Mouse (Mus musculus) lung, embryonic 14.5 days (tissue): ENCODE measurements around the gene Dennd5b. TPM values are rescaled to one million over a fixed set of nuclear protein-coding genes. Genes with fewer than 3 reads are reported as not detected.

Experiments used
- ATAC-seq: fragments of 200-750 bp; cut with Nextera tagmentation; 2 replicates; pipeline ENCODE4 v1.8.0; 2017; ENCODE audit warnings: mild to moderate bottlenecking, moderate TSS enrichment, moderate library complexity; ENCODE audit not compliant: insufficient read depth
- DNase-seq: peaks from one replicate; pipeline ENCODE4 v3.0.0-alpha.2; 2015
- H3K27ac ChIP-seq: fragments of 300-500 bp; sonication (generic); 2 replicates; pipeline ENCODE4 v1.5.1; 2014; ENCODE audit warnings: low read depth, mild to moderate bottlenecking, moderate library complexity
- H3K27me3 ChIP-seq: fragments of 300-500 bp; sonication (generic); 2 replicates; pipeline ENCODE4 v1.6.1; 2014; ENCODE audit warnings: low read length, control low read depth; ENCODE audit not compliant: insufficient read depth
- H3K36me3 ChIP-seq: fragments of 300-500 bp; sonication (generic); 2 replicates; pipeline ENCODE4 v1.6.1; 2014; ENCODE audit warnings: control low read depth; ENCODE audit not compliant: insufficient read depth
- H3K4me1 ChIP-seq: fragments of 300-500 bp; sonication (generic); 2 replicates; pipeline ENCODE4 v1.6.1; 2014; ENCODE audit warnings: antibody characterized with exemption, control low read depth; ENCODE audit not compliant: insufficient read depth
- H3K4me2 ChIP-seq: fragments of 300-500 bp; sonication (generic); 2 replicates; pipeline ENCODE4 v1.6.1; 2014; ENCODE audit warnings: mild to moderate bottlenecking
- H3K4me3 ChIP-seq: fragments of 300-500 bp; sonication (generic); 2 replicates; pipeline ENCODE4 v1.5.1; 2014; ENCODE audit warnings: low read depth, low read length
- H3K9ac ChIP-seq: fragments of 300-500 bp; sonication (generic); 2 replicates; pipeline ENCODE4 v1.6.1; 2014
- H3K9me3 ChIP-seq: fragments of 300-500 bp; sonication (generic); 2 replicates; pipeline ENCODE4 v1.6.1; 2016; ENCODE audit warnings: low read depth, low read length, control low read depth
- CTCF ChIP-seq: IDR thresholded peaks from 2 replicates; pipeline ENCODE4 v1.5.1; 2016; ENCODE audit warnings: antibody characterized with exemption, low read depth
- WGBS: fragments of 180-500 bp; shearing (Covaris S2); extraction: QIAGEN DNeasy Blood & Tissue Kit; methylation state at CpG from one replicate; pipeline ENCODE4 v1.1.7; 2014; 5-methylcytosine and 5-hydroxymethylcytosine counted together
- polyA plus RNA-seq: library from polyadenylated mRNA; unstranded; fragments of >200 nt; fragmentation: Nextera tagmentation; extraction: Ambion mirVana; gene quantifications from 2 replicates; pipeline ENCODE4 v1.2.1, GENCODE M21; 2014

Dennd5b gene
- polyA plus RNA-seq, 1 experiment from 2014 or later = 9.8 TPM

- H3K36me3 ChIP-seq = no peaks in the 10 kb centered on the region
- no peak overlapping the region for H3K9ac ChIP-seq
- no peaks in the 10 kb centered on the region for H3K27me3 ChIP-seq
- H3K9me3 ChIP-seq = no peaks in the 10 kb centered on the region
- ATAC-seq (no peak), DNase-seq (no peak)
- no peak overlapping the region for H3K4me2 ChIP-seq
- H3K4me3 ChIP-seq = no peak overlapping the region
- H3K27ac ChIP-seq = no peak overlapping the region
- 80% methylated on average over 4 of the region's 4 CpGs for WGBS
- TF ChIP-seq CTCF = no peak
- H3K4me1 ChIP-seq = no peaks in the 10 kb centered on the region
Measured at GRCm38 (mm10) chr6:148986003-148986402, 115.5 kb downstream of the Dennd5b start.

- WGBS = 28% methylated on average over 2 of the region's 3 CpGs
- Histone ChIP-seq H3K4me1 (no peaks in the 10 kb centered on the region), H3K9me3 (no peaks in the 10 kb centered on the region), H3K9ac (no peak overlapping the region), H3K27me3 (no peaks in the 10 kb centered on the region), H3K4me2 (no peak overlapping the region), H3K36me3 (no peaks in the 10 kb centered on the region), H3K27ac (no peak overlapping the region), H3K4me3 (no peak overlapping the region)
- ATAC-seq = no peak
- peak; percentile 48 for DNase-seq
- no peak for TF ChIP-seq CTCF
Measured at GRCm38 (mm10) chr6:148980495-148980894, 121.0 kb downstream of the Dennd5b start.

GRCm38 (mm10) chr6:148975096-148975495 lies 126.4 kb downstream of the Dennd5b start:
- H3K27me3 ChIP-seq = no peaks in the 10 kb centered on the region
- H3K27ac ChIP-seq = no peak overlapping the region
- DNase-seq = no peak
- no peak overlapping the region for H3K9ac ChIP-seq
- H3K4me2 ChIP-seq = no peak overlapping the region
- peaks cover 5% of the 10 kb centered on the region; the same call in 1 of the 2 replicates for H3K4me1 ChIP-seq
- no peaks in the 10 kb centered on the region for H3K36me3 ChIP-seq
- no peak overlapping the region for H3K4me3 ChIP-seq
- no peak for ATAC-seq
- H3K9me3 ChIP-seq = no peaks in the 10 kb centered on the region
- no peak for TF ChIP-seq CTCF
- 93% methylated on average over 3 of the region's 3 CpGs for WGBS

GRCm38 (mm10) chr6:148972891-148973290 lies 128.6 kb downstream of the Dennd5b start:
- no peaks in the 10 kb centered on the region for H3K36me3 ChIP-seq
- no peak overlapping the region for H3K27ac ChIP-seq
- WGBS = 67% methylated on average over 2 of the region's 2 CpGs
- no peak overlapping the region for H3K9ac ChIP-seq
- no peak overlapping the region for H3K4me2 ChIP-seq
- TF ChIP-seq CTCF = no peak
- H3K4me1 ChIP-seq = peaks cover 5% of the 10 kb centered on the region; the same call in 1 of the 2 replicates
- H3K4me3 ChIP-seq = no peak overlapping the region
- H3K9me3 ChIP-seq = no peaks in the 10 kb centered on the region
- ATAC-seq (no peak), DNase-seq (no peak)
- H3K27me3 ChIP-seq = no peaks in the 10 kb centered on the region

GRCm38 (mm10) chr6:148972059-148972848 lies 129.2 kb downstream of the Dennd5b start:
- Histone ChIP-seq H3K9ac (no peak overlapping the region), H3K4me3 (no peak overlapping the region), H3K27ac (0 out of 2 replicates have a peak overlapping the region, but pooled peaks have one; percentile 2), H3K36me3 (no peaks in the 10 kb centered on the region), H3K9me3 (no peaks in the 10 kb centered on the region), H3K27me3 (no peaks in the 10 kb centered on the region), H3K4me2 (no peak overlapping the region), H3K4me1 (peaks cover 5% of the 10 kb centered on the region; the same call in 1 of the 2 replicates)
- DNase-seq = peak; percentile 21
- no peak for TF ChIP-seq CTCF
- WGBS = 31% methylated on average over 9 of the region's 9 CpGs
- peak; percentile 28; the same call in 1 of the 2 replicates for ATAC-seq

GRCm38 (mm10) chr6:148971385-148971940 lies 130.0 kb downstream of the Dennd5b start:
- ATAC-seq (peak; percentile 36), DNase-seq (no peak)
- Histone ChIP-seq H3K36me3 (no peaks in the 10 kb centered on the region), H3K4me2 (0 out of 2 replicates have a peak overlapping the region, but pooled peaks have one; percentile 11), H3K9ac (no peak overlapping the region), H3K4me1 (peaks cover 5% of the 10 kb centered on the region; the same call in 1 of the 2 replicates), H3K4me3 (no peak overlapping the region), H3K27me3 (no peaks in the 10 kb centered on the region), H3K27ac (no peak overlapping the region), H3K9me3 (no peaks in the 10 kb centered on the region)
- no peak for TF ChIP-seq CTCF
- WGBS = 35% methylated on average over 9 of the region's 9 CpGs

GRCm38 (mm10) chr6:148961285-148961684 lies 140.2 kb downstream of the Dennd5b start:
- H3K9ac ChIP-seq = no peak overlapping the region
- H3K9me3 ChIP-seq = no peaks in the 10 kb centered on the region
- H3K4me1 ChIP-seq = 0 out of 2 replicates have a peak, but pooled peaks cover 3% of the 10 kb centered on the region
- ATAC-seq = peak; percentile 80
- no peak overlapping the region for H3K4me3 ChIP-seq
- H3K4me2 ChIP-seq = no peak overlapping the region
- no peaks in the 10 kb centered on the region for H3K36me3 ChIP-seq
- no peak for TF ChIP-seq CTCF
- peak; percentile 26 for DNase-seq
- no peaks in the 10 kb centered on the region for H3K27me3 ChIP-seq
- H3K27ac ChIP-seq = no peak overlapping the region
- WGBS = 3% methylated on average over 1 of the region's 1 CpGs
